Mouse (Mus musculus) kidney, postnatal 14 days (tissue): ENCODE measurements around the gene Arap1.

ENCODE experiments used
- DNase-seq: peaks from one replicate; pipeline ENCODE4 v3.0.0; 2022; ENCODE audit warnings: mixed read lengths

Arap1 gene

GRCm38 (mm10) chr7:101450422-101451401 is 102.8 kb downstream of the Arap1 start:
- peak; percentile 89 for DNase-seq

- DNase-seq: no peak
Measured at GRCm38 (mm10) chr7:101452669-101453068, 104.8 kb downstream of the Arap1 start.

- no peak for DNase-seq
Measured at GRCm38 (mm10) chr7:101453296-101453695, 105.4 kb downstream of the Arap1 start.

- DNase-seq: peak; percentile 77
Measured at GRCm38 (mm10) chr7:101453725-101454124, 105.9 kb downstream of the Arap1 start.

- DNase-seq: no peak
Measured at GRCm38 (mm10) chr7:101454479-101454878, 106.6 kb downstream of the Arap1 start.

GRCm38 (mm10) chr7:101455141-101455540 is 107.3 kb downstream of the Arap1 start:
- DNase-seq: no peak

- no peak for DNase-seq
Measured at GRCm38 (mm10) chr7:101456318-101456717, 108.5 kb downstream of the Arap1 start.

- no peak for DNase-seq
Measured at GRCm38 (mm10) chr7:101456789-101457188, 108.9 kb downstream of the Arap1 start.

- DNase-seq: no peak
Measured at GRCm38 (mm10) chr7:101457283-101457682, 109.4 kb downstream of the Arap1 start.

- DNase-seq: peak; percentile 55
Measured at GRCm38 (mm10) chr7:101457801-101458200, 109.9 kb downstream of the Arap1 start.

GRCm38 (mm10) chr7:101458278-101458781 is 110.5 kb downstream of the Arap1 start:
- DNase-seq: no peak

- no peak for DNase-seq
Measured at GRCm38 (mm10) chr7:101459305-101459813, 111.5 kb downstream of the Arap1 start.

- peak; percentile 56 for DNase-seq
Measured at GRCm38 (mm10) chr7:101459923-101460607, 112.2 kb downstream of the Arap1 start.

- DNase-seq: no peak
Measured at GRCm38 (mm10) chr7:101460608-101460957, 112.7 kb downstream of the Arap1 start.

- DNase-seq: no peak
Measured at GRCm38 (mm10) chr7:101461571-101461970, 113.7 kb downstream of the Arap1 start.
